Mouse (Mus musculus) cerebellum, adult 2 months (tissue): ENCODE measurements around the gene H3f3a.

Experiments used
- CTCF ChIP-seq: fragments of 200-500 bp; IDR thresholded peaks from 2 replicates; pipeline ENCODE4 v1.5.1; 2011; ENCODE audit warnings: low read depth, mild to moderate bottlenecking, control low read depth, low read length, moderate library complexity, borderline replicate concordance; ENCODE audit not compliant: insufficient read depth
- POLR2A ChIP-seq: fragments of 200-500 bp; IDR thresholded peaks from 2 replicates; pipeline ENCODE4 v1.6.1; 2011; ENCODE audit warnings: low read length, control low read depth, borderline replicate concordance; ENCODE audit not compliant: insufficient read depth

DNA sequence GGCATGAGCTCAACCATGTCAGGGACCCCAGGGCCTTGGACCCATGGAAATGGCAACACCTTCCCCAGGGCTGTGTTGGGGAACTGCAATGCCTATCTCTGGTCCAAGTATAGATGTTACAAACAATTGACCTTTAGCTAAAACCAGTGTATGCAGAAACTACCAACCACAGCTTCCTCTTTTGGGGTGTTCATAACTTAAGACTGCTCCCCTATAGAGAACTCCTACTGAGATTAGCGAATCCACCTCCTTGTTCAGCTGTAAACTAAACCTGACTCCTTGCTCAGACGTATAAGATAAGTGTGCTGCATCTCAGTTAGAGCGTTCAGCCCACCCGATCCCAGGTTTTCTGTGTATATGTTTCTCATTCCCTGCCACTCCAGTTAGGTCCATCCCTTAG lies 12.9 kb upstream of the H3f3a start:
- TF ChIP-seq CTCF (no peak), POLR2A (no peak)
